Comparison of ENCODE assay signal across 8 mouse cellular contexts in genomic region chr6:125191332-125192015, GRCm38 (mm10). TPM values are rescaled to one million over a fixed set of nuclear protein-coding genes. Genes with fewer than 3 reads are reported as not detected.
DNase-seq lines count a peak whose midpoint lies in the region; ATAC-seq and TF ChIP-seq lines count a peak whose summit lies in the region.

TSS of gene Ncapd2 (minus strand) at chr6:125191701.
TSS of gene Mrpl51 (plus strand) at chr6:125191801.

- H3K27ac ChIP-seq in ES-Bruce4 (ENCODE audit: insufficient read depth, low read length): peak within 1 kb of the TSS; percentile 98
- H3K27ac ChIP-seq in forebrain, embryonic 13.5 days: peak within 1 kb of the TSS; percentile 99
- peak within 1 kb of the TSS; percentile 100 for H3K27ac ChIP-seq in liver, postnatal 0 days (ENCODE audit: low read depth)
- peak within 1 kb of the TSS; percentile 97 for H3K27ac ChIP-seq in neural tube, embryonic 14.5 days (ENCODE audit: low read depth, low read length)

- no peak for TF ChIP-seq CTCF in ES-Bruce4 (IDR thresholded peaks at IDR 0.05; ENCODE audit: low read depth, low read length)
- TF ChIP-seq CTCF in liver, postnatal 0 days (IDR thresholded peaks at IDR 0.05; ENCODE audit: low read depth): no peak; the same call in 1 of the 2 replicates

- DNase-seq in heart, postnatal 10 days: peak; percentile 98
- DNase-seq in large intestine, adult 2 months (ENCODE audit: low read depth, low spot score): peak; percentile 68
- DNase-seq in liver, postnatal 0 days: peak; percentile 99
- DNase-seq in testis, postnatal 10 days (ENCODE audit: low spot score): peak; percentile 99

- TF ChIP-seq POLR2A in ES-Bruce4 (IDR thresholded peaks at IDR 0.05; ENCODE audit: insufficient read depth, low read length): no peak

- peaks cover 45% of the 10 kb centered on the region for H3K36me3 ChIP-seq in ES-Bruce4 (ENCODE audit: control insufficient read depth, insufficient read depth, low read length, poor library complexity, severe bottlenecking)
- peaks cover 57% of the 10 kb centered on the region for H3K36me3 ChIP-seq in forebrain, embryonic 13.5 days (ENCODE audit: poor library complexity, severe bottlenecking)
- peaks cover 48% of the 10 kb centered on the region for H3K36me3 ChIP-seq in liver, postnatal 0 days (replicated peaks; ENCODE audit: insufficient read depth, low read length)
- H3K36me3 ChIP-seq in neural tube, embryonic 14.5 days (ENCODE audit: control insufficient read depth, insufficient read depth, low read length): peaks cover 18% of the 10 kb centered on the region

- H3K9ac ChIP-seq in ES-Bruce4 (ENCODE audit: low read depth, poor library complexity, severe bottlenecking): peak within 1 kb of the TSS; percentile 89
- H3K9ac ChIP-seq in forebrain, embryonic 13.5 days: peak within 1 kb of the TSS; percentile 84
- peak within 1 kb of the TSS; percentile 83 for H3K9ac ChIP-seq in liver, postnatal 0 days (replicated peaks)
- peak within 1 kb of the TSS; percentile 70 for H3K9ac ChIP-seq in neural tube, embryonic 14.5 days (replicated peaks; ENCODE audit: low read depth, low read length)

- no peak for TF ChIP-seq EP300 in ES-Bruce4 (IDR thresholded peaks at IDR 0.05; ENCODE audit: insufficient read depth, low read depth, low read length)
- TF ChIP-seq EP300 in liver, postnatal 0 days (IDR thresholded peaks at IDR 0.05; ENCODE audit: low read depth): peak; percentile 10; the same call in 1 of the 2 replicates

- peaks cover 3% of the 10 kb centered on the region for H3K4me1 ChIP-seq in ES-Bruce4 (ENCODE audit: control insufficient read depth, insufficient read depth, low read length)
- peaks cover 28% of the 10 kb centered on the region for H3K4me1 ChIP-seq in forebrain, embryonic 13.5 days
- peaks cover 12% of the 10 kb centered on the region for H3K4me1 ChIP-seq in liver, postnatal 0 days (ENCODE audit: insufficient read depth)
- H3K4me1 ChIP-seq in neural tube, embryonic 14.5 days (ENCODE audit: control insufficient read depth, insufficient read depth, low read length): peaks cover 6% of the 10 kb centered on the region; the same call in 1 of the 2 replicates

- H3K4me3 ChIP-seq in ES-Bruce4 (ENCODE audit: low read depth, low read length): peak within 1 kb of the TSS; percentile 97
- H3K4me3 ChIP-seq in forebrain, embryonic 13.5 days: peak within 1 kb of the TSS; percentile 71
- peak within 1 kb of the TSS; percentile 78 for H3K4me3 ChIP-seq in liver, postnatal 0 days (ENCODE audit: low read depth, low read length)
- peak within 1 kb of the TSS; percentile 66 for H3K4me3 ChIP-seq in neural tube, embryonic 14.5 days (ENCODE audit: low read depth, low read length)

- peak within 1 kb of the TSS; percentile 92 for H3K4me2 ChIP-seq in forebrain, embryonic 13.5 days
- H3K4me2 ChIP-seq in liver, postnatal 0 days (ENCODE audit: low read depth, low read length): peak within 1 kb of the TSS; percentile 90
- H3K4me2 ChIP-seq in neural tube, embryonic 14.5 days (ENCODE audit: low read depth, low read length): peak within 1 kb of the TSS; percentile 90

- ATAC-seq in cerebellum, adult (ENCODE audit: insufficient number of reproducible peaks, low FRiP score, low TSS enrichment): peak; percentile 94
- peak; percentile 97 for ATAC-seq in forebrain, embryonic 13.5 days
- ATAC-seq in liver, postnatal 0 days: peak; percentile 93
- ATAC-seq in neural tube, embryonic 14.5 days (ENCODE audit: low read depth): peak; percentile 98

- H3K27me3 ChIP-seq in ES-Bruce4 (ENCODE audit: control insufficient read depth, insufficient read depth, low read length, poor library complexity, severe bottlenecking): no peaks in the 10 kb centered on the region
- no peaks in the 10 kb centered on the region for H3K27me3 ChIP-seq in forebrain, embryonic 13.5 days
- H3K27me3 ChIP-seq in liver, postnatal 0 days (ENCODE audit: insufficient read depth, low read length): no peaks in the 10 kb centered on the region
- no peaks in the 10 kb centered on the region for H3K27me3 ChIP-seq in neural tube, embryonic 14.5 days (ENCODE audit: control insufficient read depth, insufficient read depth, low read length)

- WGBS in forebrain, embryonic 13.5 days: under 1% methylated on average over 54 of the region's 54 CpGs
- under 1% methylated on average over 54 of the region's 54 CpGs for WGBS in large intestine, adult 2 months
- WGBS in liver, postnatal 0 days (ENCODE audit: insufficient replicate concordance): under 1% methylated on average over 52 of the region's 54 CpGs
- WGBS in neural tube, embryonic 14.5 days: under 1% methylated on average over 54 of the region's 54 CpGs

- intact Hi-C loops in heart, postnatal 10 days (cut with DNase I): loop anchor here (2.0 to 5.0 kb wide), 2 partner anchors 21 to 94 kb away; partner anchors contain the start of gene Chd4

- no peaks in the 10 kb centered on the region for H3K9me3 ChIP-seq in ES-Bruce4 (replicated peaks; ENCODE audit: control insufficient read depth, insufficient read depth, low read length, poor library complexity, severe bottlenecking)
- no peaks in the 10 kb centered on the region for H3K9me3 ChIP-seq in forebrain, embryonic 13.5 days (replicated peaks)
- no peaks in the 10 kb centered on the region for H3K9me3 ChIP-seq in liver, postnatal 0 days (ENCODE audit: low read length)
- no peaks in the 10 kb centered on the region for H3K9me3 ChIP-seq in neural tube, embryonic 14.5 days (ENCODE audit: control insufficient read depth, low read length)

RNA-seq across cellular contexts. Expression of gene Ncapd2, which starts in this region (rescaled TPM):
- polyA plus RNA-seq in ES-Bruce4 (2011; ENCODE audit: insufficient read depth, insufficient read length, low read depth, missing spikeins): 383 and 401 TPM in 2 replicates
- 146 and 153 TPM in 2 replicates for polyA plus RNA-seq in forebrain, embryonic 13.5 days (2015; fragmentation: Nextera tagmentation; extraction: Ambion mirVana)
- 10 to 100 TPM; 42.3 to 51.8 TPM for total RNA-seq in heart, postnatal 10 days (2021)
- polyA plus RNA-seq in large intestine, adult 2 months (2012; rRNA removed): 94.4 and 101 TPM in 2 replicates
- polyA plus RNA-seq in liver, postnatal 0 days (2015; fragmentation: Nextera tagmentation; extraction: Ambion mirVana): 33.5 and 39.1 TPM in 2 replicates
- polyA plus RNA-seq in neural tube, embryonic 14.5 days (2014; fragmentation: Nextera tagmentation; extraction: Ambion mirVana): 22.6 and 46.4 TPM in 2 replicates

RNA-seq across cellular contexts. Expression of gene Mrpl51, which starts in this region (rescaled TPM):
- 113 TPM in 2 replicates for polyA plus RNA-seq in ES-Bruce4 (2011; ENCODE audit: insufficient read depth, insufficient read length, low read depth, missing spikeins)
- polyA plus RNA-seq in forebrain, embryonic 13.5 days (2015; fragmentation: Nextera tagmentation; extraction: Ambion mirVana): 193 and 202 TPM in 2 replicates
- 100 to 1,000 TPM; 272 to 283 TPM for total RNA-seq in heart, postnatal 10 days (2021)
- polyA plus RNA-seq in large intestine, adult 2 months (2012; rRNA removed): 83.2 and 95.7 TPM in 2 replicates
- polyA plus RNA-seq in liver, postnatal 0 days (2015; fragmentation: Nextera tagmentation; extraction: Ambion mirVana): 210 and 215 TPM in 2 replicates
- polyA plus RNA-seq in neural tube, embryonic 14.5 days (2014; fragmentation: Nextera tagmentation; extraction: Ambion mirVana): 135 and 138 TPM in 2 replicates

Comparison
In these comparisons a context has a peak if more than half of its experiments do, and no peak if none do; other contexts are left out.
1. Peak in every context shown above with its lines: DNase-seq, ATAC-seq, H3K4me3 ChIP-seq and H3K27ac ChIP-seq.